Mouse (Mus musculus): ENCODE data around the gene Hpn.

- TF ChIP-seq CTCF (IDR thresholded peaks at IDR 0.05; ENCODE audit: borderline replicate concordance, control insufficient read depth, extremely low read depth, insufficient read depth, low read length, poor library complexity) (no peak), POLR2A (IDR thresholded peaks at IDR 0.05; ENCODE audit: control insufficient read depth, extremely low read depth, insufficient read depth, low read length, poor library complexity) (no peak)
These were observed 4.2 kb downstream of the Hpn start for GRCm38 (mm10) chr7:31110861-31111385.
